Mouse (Mus musculus): ENCODE results near the gene Ifit3.
"Not testable (repeated sequence)": the region's sequence is repeated elsewhere in the genome, so short reads cannot be mapped to it uniquely, and the experiment has no call there.

The Ifit3 gene

DNA sequence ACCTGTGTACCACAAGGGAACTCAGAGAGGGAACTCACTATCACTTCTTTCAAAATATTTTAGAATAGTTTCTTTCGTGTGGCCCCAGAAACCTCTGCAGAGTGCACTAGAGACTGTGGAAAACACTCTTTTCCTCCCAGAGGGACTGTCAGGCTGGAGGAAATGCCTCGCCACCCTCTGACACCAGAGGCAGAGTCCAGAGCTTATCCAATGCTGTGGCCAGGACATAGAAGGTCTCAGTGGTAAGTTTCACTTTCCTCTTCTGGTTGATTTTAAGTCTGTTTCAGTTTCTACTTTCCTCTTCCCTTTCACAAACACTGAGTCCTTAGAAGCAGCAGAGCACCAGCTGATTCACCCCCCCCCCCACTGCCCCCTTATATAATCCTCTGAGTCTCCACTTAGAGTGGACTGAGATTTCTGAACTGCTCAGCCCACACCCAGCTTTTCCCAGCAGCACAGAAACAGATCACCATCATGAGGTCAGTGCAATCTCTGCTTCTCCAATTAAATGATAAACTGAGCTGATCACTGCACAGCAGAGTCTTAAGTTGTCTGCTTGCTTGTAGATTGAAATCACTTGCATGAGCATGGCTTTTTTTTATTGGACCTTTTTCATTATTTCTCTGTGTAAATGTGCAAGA is at the start of gene Ifit3:
Gene Ifit3 (plus strand): TSS at position 406 of the 641 bp plus-strand sequence.
- peak; percentile 51 for DNase-seq

DNA sequence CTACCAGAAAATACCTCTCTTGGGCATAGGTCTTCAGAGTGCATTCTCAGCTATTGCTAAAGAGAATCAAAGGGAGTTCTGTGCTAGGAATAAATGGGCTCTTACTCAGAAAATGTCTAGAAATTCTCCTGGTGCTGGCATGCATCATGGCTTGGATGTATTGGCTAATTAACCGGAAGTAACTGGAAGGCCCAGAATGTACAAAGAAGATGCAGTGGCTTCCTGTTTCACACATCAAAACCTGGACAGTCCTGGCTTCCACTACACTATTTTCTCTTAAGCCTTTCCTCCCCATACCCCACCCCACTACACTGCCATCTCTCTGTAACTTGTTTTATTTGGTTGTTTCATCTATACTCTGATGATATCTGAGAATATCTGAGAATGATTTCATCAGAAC is 43.9 kb upstream of the Ifit3 start:
- no peak for DNase-seq

DNA sequence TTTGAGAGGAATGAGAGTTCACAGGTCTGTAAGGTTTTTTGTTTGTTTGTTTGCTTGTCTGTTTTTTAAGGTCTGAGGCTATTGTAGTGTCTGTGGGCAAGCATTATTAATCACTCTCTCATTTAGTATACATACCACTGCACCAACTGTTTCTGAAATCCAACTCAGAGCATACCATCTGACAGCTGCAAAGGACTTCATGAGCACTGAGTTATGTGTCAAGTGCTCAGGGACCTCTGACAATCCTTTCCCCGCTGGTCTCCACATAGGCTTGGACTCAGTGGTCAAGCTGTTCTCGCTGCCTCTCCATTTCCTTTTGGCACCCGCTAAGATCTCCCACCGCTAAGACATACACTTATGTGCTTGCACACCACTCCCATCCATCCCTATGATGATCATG is 37.1 kb upstream of the Ifit3 start:
- DNase-seq: no peak

DNA sequence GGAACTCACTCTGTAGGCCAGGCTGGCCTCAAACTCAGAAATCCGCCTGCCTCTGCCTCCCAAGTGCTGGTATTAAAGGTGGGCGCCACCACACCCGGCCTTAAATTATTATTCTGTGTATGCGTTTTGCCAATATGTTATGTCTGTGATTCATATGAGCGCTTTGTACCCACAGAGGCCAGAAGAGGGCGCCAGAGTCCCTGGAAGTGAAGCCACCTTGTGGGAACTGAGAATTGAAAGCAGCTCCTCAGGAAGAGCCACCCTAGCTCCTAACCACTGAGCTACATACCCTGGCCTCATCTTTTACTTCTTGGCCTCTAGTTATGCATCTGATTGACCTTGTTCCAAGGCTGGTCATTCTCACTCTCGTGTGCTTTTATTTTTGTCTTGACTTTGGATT is 35.4 kb upstream of the Ifit3 start:
- DNase-seq: peak; percentile 90

DNA sequence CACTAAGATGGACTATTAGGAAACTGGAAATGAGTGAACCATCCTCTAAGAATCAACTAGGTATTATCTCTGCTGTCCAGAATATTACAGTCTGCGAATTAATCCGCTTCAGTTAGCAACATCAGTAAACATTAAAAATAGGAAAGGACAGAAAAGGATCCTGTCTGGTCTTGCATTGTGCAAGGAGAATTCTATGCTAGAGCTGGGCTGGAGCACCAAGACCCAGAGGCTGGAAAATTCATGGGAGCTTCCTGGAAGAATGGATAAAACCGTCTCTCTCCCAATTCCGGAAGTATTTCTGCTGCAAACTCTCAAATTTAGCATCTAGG is 33.2 kb upstream of the Ifit3 start:
- DNase-seq: no peak

DNA sequence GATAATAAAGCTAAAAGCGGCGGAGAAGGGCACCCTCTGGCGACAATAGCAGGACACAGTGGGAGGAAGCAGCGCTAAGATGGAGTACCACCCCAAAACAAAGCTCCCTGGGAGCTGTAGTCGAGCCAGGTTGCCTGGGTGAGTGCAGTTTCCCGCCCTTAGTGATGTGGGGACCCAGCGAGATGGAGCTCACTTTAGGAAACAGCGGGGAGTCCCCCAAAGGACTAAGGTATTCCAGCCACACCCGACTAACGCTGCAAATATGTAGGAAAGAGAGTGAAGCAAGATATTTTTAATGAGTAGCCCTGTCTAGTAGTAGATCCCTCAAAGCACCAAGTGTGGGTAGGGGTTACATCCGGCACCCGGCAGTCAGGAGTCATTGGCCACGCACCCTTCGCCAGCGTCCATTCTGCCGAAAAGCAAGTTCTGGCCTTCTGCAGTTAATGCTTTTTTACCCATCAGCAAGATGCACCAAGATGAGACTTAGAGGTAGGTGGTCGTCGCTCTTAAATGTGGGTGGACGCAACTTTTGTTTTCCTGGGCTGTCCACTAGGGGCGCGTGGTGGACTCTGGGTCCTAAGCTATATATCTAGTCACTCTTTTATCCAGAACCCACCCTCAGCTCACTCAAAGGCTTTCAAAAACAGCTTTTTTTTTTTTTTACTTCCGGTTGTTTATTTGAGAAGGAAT is 32.7 kb upstream of the Ifit3 start, which contains the start of gene Ifit2:
Gene Ifit2 (plus strand): TSS at position 161 of the 690 bp plus-strand sequence.
- DNase-seq: peak; percentile 75

DNA sequence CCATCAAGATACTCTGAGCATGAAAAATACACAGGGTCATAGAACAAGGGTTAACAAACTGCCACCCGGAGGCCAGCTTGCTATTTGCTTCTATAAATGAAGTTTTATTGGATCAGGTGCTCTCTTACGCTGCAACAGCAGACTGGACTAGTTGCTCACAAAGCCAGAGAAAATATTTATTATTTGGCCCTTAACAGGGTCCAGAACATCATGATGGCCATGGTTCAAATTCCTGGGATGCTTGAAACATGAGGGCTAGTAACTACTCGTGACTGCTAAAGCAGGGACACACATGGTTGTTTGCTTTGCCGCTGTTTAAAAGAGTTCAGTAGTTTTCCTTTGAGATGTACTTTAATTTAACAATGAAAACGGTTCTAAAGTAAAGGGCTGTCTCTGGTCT is 31.4 kb upstream of the Ifit3 start:
- DNase-seq: peak; percentile 43

DNA sequence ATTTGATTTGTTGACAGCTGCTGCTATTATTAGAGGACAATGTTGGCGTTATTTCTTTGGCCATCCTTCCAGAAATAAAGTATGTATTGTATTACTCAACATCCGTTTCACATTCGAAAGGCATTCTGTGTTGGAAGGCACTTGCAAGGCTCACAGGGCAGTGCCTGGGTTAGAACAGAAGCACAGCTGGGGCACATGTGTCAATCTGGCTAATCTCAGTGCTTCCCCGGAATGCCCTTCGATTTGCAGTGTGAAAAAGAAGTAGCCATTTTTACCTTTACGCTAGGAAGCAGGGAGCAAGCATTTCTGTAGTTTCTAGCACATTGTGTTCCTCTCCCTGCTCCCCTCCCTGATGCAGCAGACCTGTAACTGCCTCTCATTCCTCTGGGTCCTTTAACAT is 30.3 kb upstream of the Ifit3 start:
- no peak for DNase-seq

DNA sequence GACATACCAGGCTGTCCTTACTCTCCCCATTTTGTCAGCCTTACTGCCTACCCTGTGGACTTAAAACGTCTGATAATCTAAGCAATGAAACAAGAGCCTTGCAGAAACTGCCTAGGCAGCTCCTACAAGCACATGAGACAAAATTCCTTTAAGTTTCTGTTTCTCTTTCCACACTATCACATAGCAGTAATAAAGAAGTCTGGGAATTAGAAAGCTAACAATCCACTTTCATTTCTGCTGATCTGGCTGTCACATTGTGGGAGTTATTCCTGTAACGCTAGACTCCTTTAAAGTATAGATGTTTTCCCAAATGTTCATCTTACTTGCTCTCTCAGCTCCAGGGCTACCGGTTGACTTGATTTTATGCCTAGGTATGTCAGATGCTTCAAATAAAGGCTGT is 29.8 kb upstream of the Ifit3 start:
- peak; percentile 16 for DNase-seq

DNA sequence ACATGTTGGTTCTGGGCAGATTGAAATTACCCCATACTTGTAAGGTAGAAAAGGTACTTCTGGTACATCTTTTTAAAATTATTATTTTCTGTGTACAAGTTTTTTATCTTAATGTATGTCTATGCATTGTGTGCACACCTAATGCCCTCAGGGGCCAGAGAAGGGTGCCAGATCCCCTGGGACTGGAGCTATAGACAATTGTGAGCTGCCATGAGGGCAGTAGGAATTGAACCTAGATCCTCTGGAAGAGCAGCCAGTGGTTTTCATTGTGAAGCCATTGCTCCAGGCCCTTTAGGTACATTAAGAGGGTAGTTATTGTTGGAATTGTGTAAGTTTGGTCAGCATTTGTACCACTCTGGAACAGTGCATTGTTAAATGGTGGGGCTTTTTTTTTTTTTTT is 29.3 kb upstream of the Ifit3 start:
- DNase-seq: no peak

DNA sequence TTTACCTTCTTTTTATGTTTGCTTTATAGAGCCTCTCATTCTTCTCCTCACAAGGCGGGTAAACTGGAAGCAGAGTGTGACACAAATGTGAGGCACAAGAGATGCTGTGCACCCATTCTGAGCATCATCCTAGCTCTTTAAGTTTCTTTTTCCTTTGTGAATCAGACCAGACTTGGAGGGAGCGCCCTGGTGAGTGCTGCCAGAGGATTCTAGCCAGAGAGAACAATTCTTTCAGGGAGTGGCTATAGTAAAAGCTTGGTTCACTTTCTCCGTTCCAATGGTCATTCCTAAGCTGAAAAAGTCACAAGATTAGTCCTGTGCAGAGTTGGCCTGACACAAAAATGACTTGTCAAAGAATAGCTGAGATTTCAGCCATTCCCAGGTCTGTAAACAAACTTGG is 26.7 kb upstream of the Ifit3 start:
- DNase-seq: peak; percentile 4

DNA sequence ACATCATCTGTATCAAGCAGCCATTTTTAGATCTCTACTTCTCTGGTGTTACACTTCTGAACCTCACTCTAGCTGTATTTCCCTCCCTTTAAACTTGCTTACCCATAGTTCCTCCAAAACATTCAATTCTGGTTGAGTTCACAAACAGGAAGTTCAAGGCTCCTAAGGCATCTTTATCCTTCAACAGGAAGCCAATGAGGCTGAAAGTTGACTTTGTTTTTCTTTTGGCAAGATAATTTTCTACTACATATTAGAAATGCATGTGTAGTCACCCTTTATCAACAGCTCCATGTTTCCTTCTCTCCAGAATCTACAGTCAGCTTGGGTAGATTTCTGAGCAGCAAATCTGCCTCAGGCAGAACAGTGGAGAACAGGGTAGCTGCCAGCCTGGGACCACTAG is 20.8 kb upstream of the Ifit3 start:
- DNase-seq: no peak

DNA sequence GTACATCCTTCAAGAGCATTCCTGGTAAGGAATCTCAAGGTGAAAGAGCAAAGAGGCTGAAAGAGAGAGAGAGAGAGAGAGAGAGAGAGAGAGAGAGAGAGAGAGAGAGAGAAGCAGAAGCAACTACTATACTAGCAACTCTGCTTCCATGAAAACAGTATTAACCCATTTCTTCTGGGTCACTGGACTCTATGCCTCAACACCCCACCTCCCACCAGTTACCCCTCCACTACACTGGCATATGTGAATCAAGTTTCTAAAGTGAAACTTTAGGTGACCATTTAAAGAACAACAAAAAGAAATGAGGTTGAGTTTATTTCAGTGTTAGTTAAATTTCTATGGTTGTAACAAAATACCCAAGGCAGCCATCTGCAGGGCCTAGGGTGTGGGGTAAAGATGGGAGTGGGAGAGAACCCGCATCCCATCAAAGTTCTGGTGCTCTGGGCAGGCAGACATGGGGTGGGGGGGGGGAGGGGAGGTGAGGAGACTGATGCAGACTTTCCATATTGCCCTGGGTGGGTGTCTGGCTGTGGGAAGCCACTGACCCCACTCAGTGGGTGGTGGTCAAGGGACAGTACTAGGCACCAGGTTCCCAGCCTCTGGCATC is 17.1 kb upstream of the Ifit3 start:
- DNase-seq: no peak

DNA sequence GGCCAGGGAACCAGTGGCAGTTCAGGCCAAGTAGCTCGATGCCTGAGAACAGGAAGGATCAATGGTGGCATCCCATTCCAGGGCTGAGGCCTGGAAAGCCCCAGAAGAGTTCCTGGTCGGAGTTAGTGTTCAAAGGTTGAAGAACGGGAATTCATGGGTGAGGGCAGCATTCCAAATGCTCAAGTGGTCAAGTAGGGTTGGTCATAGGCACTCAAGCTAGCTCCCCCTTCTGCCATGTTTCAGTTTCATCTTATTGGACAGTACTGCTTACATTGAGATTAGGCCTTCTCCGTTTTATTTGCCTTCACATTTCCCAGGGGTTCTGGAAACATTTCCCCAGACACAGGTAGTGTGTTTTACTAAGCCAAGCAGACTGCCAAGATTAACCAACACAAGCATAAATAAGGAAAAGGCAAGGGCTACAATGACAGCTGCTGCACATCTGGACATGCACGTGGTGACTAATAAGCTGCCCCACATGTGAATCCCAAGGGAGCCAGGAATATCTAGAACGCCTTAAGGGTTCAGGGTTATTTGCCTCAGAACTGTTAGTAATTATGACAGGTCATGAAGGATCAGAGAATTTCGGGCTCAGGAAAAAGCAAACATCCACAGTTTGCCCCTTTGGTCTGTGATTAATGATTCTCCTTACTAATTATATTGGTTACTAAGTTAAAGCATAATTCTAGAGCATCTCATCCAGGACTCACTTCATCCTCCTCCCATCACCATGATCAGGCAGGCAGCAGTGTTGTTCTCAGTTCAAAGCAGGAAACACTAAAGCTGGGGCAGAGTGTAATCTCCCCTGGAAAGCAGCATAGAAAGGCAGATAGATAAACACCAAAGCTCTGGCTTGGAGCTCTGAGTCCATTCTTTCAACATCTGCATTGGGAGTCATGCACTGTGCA is 14.1 kb upstream of the Ifit3 start:
- peak; percentile 29 for DNase-seq

DNA sequence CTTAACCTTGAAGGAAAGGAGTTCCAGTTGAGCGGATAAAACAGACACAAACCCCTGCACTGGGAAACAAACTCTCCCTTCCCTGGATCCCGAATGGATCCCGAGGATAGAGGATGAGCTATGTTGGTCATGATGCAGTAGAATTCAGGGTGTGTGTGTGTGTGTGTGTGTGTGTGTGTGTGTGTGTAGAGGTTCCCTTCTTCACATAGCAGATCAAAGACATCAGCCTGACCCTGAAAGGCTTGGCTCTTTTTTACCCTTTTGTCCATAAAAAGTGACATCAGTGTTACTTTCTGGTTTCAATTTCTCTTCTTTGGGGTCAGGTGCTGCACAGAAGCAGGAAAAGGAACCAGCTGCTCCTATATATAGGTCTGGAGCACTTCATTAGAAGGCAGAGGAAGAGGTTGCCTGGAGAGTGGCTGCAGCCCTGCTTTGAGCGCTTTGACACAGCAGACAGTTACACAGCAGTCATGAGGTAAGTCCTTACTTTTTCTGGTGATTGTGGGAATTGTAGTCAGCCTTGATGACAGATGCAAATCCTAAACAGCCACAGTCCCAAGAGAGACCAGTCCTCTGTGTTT is 13.3 kb upstream of the Ifit3 start:
- peak; percentile 23 for DNase-seq

DNA sequence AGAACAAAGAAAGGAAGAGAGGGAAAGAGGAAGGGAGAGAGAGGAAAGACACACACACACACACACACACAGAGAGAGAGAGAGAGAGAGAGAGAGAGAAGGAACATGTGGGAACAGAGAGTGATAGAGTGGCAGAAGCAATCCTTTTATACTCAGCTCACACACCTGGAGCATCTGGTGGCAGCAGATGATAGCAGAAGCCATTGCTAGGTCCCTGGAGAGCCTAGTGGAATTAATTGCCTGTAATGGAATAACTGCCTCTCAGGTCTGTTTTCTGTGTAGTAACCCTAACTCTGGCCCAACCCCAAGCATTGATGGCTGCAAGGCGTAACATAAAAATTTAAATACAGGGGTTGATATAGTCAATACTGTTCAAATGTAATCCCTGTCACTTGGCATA is 12.3 kb upstream of the Ifit3 start:
- no peak for DNase-seq

DNA sequence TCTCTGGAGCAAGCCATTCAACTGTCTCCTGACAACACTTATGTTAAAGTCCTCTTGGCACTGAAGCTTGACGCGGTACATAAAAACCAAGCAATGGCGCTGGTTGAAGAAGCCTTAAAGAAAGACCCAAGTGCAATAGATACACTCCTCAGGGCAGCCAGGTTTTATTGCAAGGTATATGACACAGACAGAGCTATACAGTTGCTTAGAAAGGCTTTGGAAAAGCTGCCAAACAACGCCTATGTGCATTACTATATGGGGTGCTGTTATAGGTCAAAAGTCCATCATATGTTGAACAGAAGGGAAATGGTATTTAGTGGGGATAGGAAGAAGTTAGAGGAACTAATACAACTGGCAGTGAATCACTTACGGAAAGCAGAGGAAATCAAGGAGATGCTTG is 9.7 kb upstream of the Ifit3 start:
- no peak for DNase-seq

DNA sequence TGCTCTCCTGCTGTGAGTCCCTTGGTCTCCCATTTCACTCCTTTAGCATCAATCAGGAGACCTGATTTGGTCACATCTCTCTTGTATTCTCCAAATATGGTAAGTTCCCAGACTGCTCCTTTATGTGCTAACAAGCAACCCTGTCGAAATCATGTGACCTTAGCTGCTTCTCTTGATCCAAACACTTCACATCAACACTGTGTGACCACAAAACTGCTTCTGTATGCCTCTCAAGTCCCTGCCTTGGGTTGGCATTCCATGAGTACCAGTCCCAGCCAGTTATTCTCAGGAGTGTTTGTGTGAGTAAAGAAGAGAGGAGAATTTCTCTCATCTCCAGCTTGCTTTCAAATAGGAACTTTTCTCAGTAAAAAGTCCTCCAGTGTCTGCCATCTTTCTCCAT is 6.2 kb upstream of the Ifit3 start:
- no peak for DNase-seq

DNA sequence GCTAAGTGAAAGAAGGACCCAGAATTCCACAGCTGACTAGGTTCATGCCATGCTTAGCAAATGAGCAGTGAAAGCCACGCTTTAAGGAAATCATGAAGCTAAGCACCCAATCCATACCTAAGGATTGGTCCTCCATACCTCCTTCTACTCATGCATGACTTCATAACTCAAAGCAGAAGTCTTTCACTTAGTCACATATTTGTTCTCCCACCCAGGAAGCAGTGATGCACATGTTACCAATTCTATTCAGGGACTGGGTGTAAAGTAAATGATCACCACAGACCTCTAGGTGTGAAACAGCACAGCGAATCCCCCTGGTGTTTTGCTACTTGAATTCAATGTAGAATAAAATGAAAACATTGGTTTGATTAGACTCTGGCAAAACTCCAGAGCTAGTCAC is 635 bp upstream of the Ifit3 start:
- not testable (repeated sequence) for DNase-seq

DNA sequence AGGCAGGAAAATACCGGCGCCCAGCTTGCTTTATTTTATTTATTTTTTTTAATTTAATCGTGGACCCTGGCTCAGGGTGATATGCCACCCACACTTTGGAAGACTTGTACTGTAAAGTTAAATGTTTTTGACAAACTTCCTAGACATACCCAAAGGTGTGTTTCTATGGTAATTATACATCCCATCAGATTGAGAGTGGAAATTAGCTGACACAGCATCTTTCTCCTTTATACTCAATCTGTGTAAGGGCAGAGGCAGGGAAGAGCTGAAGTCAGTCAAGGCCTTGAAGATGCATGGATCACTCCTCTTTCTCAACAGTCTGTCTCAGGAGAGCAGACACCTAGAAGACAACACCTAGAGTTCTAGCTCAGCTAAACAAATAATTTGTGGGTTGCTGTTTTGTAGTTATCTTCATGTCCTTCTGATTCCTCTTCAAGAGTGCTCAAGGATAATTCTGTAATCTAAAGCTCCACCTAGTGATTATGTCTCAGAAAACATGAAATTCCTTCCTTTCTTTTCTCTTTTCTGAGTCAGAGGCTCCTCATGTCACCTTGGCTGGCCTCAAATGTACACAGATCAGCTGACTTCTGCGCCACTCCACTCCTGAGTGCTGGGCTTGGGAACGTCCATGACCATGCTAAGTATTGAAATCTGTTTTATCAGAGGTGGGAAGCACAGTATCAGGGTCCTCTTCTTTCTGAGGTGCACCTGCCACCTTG is 2.6 kb downstream of the Ifit3 start:
- DNase-seq: not testable (repeated sequence)

DNA sequence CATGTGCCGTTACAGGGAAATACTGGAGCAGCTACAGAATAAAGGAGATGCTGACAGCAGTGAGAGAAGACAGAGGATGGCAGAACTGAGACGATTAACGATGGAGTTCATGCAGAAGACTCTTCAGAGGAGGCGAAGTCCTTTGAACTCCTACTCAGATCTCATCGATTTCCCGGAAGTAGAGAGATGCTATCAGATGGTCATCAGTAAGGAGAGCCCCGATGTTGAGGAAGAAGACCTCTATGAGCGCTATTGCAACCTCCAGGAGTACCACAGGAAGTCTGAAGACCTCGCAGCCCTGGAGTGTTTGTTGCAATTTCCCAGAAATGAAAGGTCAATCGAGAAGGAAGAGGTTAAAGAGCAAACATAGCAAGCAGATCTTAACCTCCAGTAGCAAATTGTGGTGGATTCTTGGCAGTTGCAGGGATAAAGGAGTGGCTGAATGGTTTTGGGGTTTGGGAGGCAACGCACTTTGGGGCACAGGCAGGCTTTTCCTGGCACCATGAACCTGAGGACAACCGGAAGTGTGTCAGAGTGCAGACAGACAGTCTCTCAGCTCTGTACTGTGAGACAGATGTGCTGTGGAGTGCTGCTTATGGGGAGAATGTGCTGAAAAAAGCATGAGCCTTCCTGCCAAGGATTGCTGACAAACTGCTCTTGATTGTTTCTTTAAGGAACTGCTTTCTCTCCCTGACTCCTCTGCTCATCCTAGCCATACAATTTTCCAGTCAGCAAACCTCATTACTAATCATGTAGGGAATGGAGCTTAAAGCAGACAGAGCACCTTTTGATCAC is 4.8 kb downstream of the Ifit3 start:
- DNase-seq: peak; percentile 19

DNA sequence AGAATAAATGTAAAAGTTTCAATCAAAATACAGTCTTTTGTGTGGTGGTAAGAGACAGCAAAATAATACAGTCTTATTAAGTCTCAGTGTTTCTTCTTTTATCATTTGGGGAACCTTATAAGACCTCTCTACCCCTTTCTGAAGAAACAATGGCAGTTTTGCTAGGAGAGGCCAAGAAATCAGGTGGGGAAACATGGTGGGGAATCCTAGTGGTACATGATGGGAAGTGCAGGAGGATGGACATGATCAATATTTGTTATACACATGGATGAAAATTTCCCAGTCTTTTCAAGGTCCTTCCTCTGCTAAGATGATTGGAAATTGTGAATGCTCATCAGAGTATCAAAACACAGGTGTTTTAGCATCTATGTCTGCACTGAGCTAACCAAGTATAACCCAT is 5.6 kb downstream of the Ifit3 start:
- DNase-seq: no peak

All from kidney, adult 18-20 months (tissue).